Mouse (Mus musculus) cortical plate, adult 2 months (tissue): ENCODE data around the gene Smg6.

Experiments used
- CTCF ChIP-seq: fragments of 200-500 bp; IDR thresholded peaks from 2 replicates; pipeline ENCODE4 v1.5.1; 2011; ENCODE audit warnings: mild to moderate bottlenecking, control low read depth, low read length; ENCODE audit not compliant: insufficient read depth; ENCODE audit errors: extremely low read depth
- POLR2A ChIP-seq: fragments of 200-500 bp; IDR thresholded peaks from 2 replicates; pipeline ENCODE4 v1.6.1; 2011; ENCODE audit warnings: mild to moderate bottlenecking, low read length, control low read depth; ENCODE audit not compliant: insufficient read depth; ENCODE audit errors: extremely low read depth

DNA sequence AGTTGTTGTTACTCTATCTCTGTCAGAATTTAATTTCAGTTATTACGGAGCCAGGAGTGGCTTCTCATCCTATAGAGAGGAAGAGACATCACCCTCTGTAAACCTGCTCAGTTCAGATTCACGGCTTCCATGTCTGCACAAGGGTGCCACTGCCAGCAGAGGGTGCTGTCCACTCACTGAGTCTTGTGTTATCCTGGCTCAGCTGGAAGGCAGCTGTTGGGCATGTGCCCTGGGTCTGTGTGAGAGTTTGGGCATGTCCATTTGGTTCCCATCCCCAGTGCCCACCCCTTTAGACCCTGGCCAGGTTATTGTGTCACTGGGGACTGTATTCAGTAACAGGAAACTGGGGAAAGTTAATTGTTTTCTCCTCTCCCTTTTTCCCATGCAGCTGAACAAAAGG lies 55.8 kb downstream of the Smg6 start:
- TF ChIP-seq CTCF: peak; percentile 98
- TF ChIP-seq POLR2A: no peak
